Mouse (Mus musculus): ENCODE data around the gene Utp15.

The Utp15 gene

GRCm38 (mm10) chr13:98249594-98249993 lies 13.2 kb downstream of the Utp15 start:
- DNase-seq (ENCODE audit: low spot score in 2 of 2): no peak

- no peak for DNase-seq (ENCODE audit: low spot score in 2 of 2)
These were observed 17.5 kb downstream of the Utp15 start for GRCm38 (mm10) chr13:98245386-98245785.

- no peak for DNase-seq (ENCODE audit: low spot score in 2 of 2)
These were observed 18.1 kb downstream of the Utp15 start for GRCm38 (mm10) chr13:98244571-98245350.

GRCm38 (mm10) chr13:98241531-98242282 lies 21.1 kb downstream of the Utp15 start:
- no peak for DNase-seq (ENCODE audit: low spot score in 2 of 2)

DNA sequence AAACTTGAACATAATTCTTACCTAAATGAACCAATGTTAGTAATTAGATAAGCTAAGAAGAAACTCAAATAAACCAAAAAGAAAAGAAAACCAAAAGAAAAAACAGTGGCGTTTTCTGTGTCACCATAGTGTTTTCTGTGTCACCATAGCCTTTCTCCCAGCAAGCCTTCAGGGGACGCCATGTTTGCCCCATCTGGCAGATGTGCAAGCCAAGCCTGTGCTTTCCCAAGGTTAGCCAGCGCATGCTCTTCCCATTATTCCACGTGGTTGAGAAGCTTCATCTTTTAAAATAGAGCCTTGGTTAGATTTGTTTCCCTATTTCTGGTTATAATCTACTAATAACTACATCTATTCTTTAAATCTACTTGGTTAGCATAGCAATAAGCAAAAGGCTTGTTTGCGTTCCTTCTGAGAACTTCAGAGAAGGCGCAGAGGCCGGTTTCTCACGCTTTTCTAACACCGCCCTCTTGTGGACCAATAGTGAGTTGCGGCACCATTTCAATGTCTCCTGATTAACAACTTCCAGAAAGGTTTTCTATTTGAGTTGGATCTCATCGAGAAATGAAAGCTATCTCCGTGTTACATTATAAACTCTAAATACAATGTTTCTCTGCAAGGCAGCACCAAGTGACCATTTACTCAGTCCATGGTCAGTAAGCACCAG lies 22.7 kb downstream of the Utp15 start:
- DNase-seq (ENCODE audit: low spot score in 2 of 2): peak; percentile 84 to 90

DNA sequence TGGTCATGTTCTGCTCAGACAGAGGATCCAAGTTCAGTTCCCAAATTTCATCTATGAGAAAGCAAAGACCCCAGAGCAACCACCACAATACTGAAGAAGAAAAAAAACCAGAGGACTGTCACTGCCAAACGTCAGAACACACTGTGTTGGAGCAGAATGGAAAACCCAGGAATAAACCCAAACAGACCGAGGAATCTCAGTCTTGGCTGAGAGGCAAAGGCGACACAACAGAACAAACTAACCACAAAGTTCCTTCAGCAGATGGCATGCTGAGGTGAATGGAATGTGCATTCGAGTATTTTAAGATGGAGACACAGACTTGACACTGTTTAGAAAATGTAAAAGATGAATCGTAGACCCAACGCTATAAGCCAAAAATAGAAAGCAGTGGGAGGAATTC lies 27.4 kb downstream of the Utp15 start:
- DNase-seq (ENCODE audit: low spot score in 2 of 2): peak in 1 of 2 experiments; percentile 49

DNA sequence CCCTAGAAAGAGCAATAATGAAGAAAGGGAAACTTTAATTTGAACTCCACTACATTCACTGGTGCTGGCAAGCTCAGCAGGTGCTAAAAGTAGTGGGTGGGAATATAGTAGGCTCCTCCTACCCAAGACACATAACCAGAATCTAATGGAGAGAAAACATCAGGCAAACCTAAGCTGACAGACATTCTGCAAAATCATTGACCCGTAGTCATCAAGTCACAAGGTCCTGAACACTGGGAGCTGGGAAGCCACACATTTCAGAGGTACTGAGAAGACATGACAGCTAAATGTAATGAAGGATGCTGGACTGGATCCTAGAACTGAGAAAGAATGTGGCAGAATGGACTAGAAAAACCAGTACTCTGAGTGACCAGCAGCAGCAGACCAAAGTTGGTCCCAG lies 32.3 kb downstream of the Utp15 start:
- no peak for DNase-seq (ENCODE audit: low spot score in 2 of 2)

DNA sequence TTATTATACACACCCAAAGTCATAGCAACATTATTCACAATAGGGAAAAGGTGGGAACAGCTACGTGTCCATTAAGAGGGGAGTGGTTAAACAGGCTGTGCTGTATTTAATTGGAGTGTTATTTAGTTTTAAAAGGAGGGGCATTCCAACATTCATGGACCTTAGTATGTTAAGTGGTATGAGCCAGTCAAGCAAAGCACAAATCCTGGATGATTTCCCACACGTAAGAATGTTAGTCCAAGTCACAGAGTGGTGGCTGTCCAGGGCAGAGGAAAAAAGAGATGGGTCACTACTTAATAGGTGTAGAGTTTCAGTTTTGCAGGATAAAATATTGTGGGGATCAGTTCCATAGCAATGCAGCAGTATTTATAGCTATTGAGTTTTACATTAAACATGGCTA lies 36.6 kb downstream of the Utp15 start:
- no peak for DNase-seq (ENCODE audit: low spot score in 2 of 2)

- DNase-seq (ENCODE audit: low spot score in 2 of 2): peak in 1 of 2 experiments; percentile 27
These were observed 40.0 kb downstream of the Utp15 start for GRCm38 (mm10) chr13:98222848-98223247.

DNA sequence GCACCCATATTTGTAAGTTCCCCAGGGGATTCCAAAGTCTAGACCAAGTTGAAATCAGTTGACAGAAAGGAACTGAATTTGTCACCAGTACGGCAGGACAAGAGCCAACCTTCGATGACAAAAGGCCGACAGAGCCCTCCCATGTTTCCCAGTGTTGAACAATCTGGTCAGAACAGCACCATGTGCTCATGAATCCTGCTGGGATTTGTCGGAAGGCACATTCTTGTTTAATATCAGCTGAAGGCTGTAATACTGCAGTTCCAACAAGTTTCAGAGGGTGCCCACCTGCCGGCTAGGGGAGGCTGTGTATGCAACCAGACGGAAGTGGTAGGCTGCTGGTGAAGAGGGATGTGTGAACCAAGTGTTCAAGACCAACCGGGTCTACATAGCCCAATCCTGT lies 52.7 kb downstream of the Utp15 start:
- DNase-seq (ENCODE audit: low spot score in 2 of 2): no peak

DNA sequence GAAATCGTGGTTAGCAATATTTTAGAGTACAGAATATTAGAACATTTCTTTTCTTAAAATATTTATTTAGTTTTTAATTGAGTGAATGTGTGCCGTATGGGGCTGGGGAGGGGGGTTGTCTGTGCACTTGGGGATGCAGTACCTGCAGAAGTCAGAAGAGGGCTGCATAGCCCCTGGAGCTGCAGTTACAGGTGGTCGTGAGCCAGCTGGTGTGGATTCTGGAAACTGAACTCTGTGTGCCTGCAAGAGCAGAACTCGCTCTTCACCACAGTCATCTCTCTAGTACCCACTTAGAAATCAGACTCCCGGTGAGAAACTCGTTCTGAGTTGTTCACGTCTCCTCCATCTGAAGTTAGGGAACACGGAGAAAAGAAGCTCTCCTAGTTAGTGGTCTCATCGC lies 54.0 kb downstream of the Utp15 start:
- peak; percentile 62 to 67 for DNase-seq (ENCODE audit: low spot score in 2 of 2)

DNA sequence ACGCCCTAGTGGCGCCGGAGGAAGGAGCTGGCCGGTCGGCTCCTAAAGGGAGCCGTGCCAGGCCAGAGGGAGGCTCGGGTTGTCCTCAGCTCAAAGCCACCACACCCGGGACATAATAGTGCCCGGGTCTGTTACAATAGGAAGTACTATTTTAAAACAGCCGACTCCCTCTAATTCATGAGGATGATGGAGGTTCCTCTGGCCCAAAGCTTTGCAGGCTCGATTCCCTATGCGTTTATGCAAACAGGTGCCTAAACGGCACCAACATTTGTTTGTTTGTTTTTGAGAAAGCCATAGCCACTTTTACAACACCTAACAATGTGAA lies 56.3 kb downstream of the Utp15 start:
- no peak for DNase-seq (ENCODE audit: low spot score in 2 of 2)

DNA sequence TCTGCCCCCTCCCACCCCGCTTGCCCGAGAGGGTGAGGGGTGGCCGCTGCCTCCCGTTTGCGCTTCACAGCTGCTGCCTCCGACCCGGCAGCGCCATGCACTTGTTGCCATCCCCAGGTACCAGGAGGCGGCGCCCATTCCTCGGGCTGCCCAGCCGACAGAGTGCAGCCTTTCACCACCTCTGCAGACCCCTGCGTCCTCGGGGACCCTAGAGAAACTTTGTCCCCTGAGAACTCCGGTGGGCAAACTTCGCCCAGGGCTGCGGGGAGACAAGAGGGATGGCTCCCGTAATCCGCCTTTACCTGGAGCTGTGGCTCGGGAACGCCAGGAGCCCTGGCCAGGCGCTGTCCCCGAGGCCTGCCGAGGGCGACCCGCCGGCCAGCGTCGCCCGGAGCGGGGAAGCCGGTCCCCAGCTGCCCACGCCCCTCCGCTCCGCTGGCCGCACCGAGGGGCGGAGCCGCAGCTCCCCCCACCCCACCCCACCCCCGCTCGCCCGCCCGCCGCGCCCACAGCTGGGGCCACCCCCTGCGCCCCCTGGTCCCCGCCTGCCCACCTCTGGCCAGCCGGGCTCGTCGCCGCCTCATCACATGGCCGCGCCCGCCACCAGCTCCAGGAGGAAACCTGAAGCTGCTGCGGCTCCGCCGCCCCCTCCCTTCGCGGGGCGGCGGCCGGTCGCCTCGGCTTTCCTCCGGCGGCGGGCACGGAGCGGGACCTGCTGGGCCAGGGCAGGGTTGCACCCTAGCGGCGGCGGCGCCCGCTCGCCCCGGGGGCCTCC lies 56.9 kb downstream of the Utp15 start, which contains the start of gene Arhgef28:
TSS of gene Arhgef28 (minus strand) at position 669 of the 775 bp plus-strand sequence.
- DNase-seq (ENCODE audit: low spot score in 2 of 2): peak; percentile 62 to 65

- no peak for DNase-seq (ENCODE audit: low spot score in 2 of 2)
These were observed 57.7 kb downstream of the Utp15 start for GRCm38 (mm10) chr13:98205111-98205510.

DNA sequence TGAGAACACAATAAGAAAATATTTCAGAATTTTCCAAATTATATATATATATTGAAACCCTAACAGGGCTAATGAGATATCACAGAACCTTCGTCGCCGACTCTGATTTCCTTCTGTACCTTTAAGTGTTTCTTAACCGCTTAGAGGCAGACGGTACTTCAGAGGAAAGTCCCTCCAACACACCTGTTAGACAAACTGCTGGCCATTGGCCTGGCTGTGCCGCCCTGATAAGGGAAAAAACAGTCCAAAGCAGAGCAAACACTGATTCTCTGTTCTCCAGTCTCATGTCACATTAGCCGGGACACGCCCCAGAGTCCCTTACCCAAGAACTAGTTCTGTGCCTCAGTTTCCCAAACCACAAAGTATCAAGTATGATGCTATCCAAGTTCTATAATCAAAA lies 58.5 kb downstream of the Utp15 start:
- DNase-seq (ENCODE audit: low spot score in 2 of 2): no peak

DNA sequence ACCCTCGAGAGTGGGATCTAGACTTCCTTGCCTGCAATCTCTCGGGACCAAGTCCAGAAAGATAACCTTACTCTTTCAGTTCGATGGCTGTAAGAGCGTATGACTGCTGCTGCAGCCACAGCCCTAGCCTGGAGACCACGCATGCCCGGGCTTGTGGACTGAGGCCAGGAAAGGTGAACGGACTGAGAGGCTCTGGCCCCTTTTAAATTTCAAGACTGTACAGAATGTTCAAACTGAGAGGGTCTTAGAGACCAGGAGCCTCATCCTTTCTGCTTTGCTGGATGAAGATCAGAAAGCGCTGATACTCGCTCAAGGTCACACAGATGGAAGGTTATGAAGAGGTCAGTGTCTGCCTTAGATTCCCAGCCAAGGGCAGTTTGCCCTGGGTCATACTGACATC lies 61.4 kb downstream of the Utp15 start:
- DNase-seq (ENCODE audit: low spot score in 2 of 2): no peak
